Mouse (Mus musculus) midbrain, embryonic 11.5 days (tissue): ENCODE data around the gene B3galt5. TPM values are rescaled to one million over a fixed set of nuclear protein-coding genes. Genes with fewer than 3 reads are reported as not detected.

ENCODE experiments used
- ATAC-seq: fragments of 200-750 bp; cut with Nextera tagmentation; 2 replicates; pipeline ENCODE4 v1.8.0; 2017; ENCODE audit warnings: moderate TSS enrichment, moderate library complexity; ENCODE audit not compliant: low FRiP score
- DNase-seq: peaks from one replicate; pipeline ENCODE4 v3.0.0; 2015; ENCODE audit warnings: low spot score; ENCODE audit errors: missing footprints
- H3K27ac ChIP-seq: fragments of 300-500 bp; sonication (generic); 2 replicates; pipeline ENCODE4 v1.5.1; 2014; ENCODE audit warnings: low read depth, low read length
- H3K27me3 ChIP-seq: fragments of 300-500 bp; sonication (generic); 2 replicates; pipeline ENCODE4 v1.6.1; 2014; ENCODE audit warnings: mild to moderate bottlenecking, low read length, moderate library complexity, mixed read lengths; ENCODE audit not compliant: control insufficient read depth, insufficient read depth
- H3K36me3 ChIP-seq: fragments of 300-500 bp; sonication (generic); 2 replicates; pipeline ENCODE4 v1.6.1; 2014; ENCODE audit warnings: mild to moderate bottlenecking, low read length, moderate library complexity, mixed read lengths; ENCODE audit not compliant: control insufficient read depth, insufficient read depth
- H3K4me1 ChIP-seq: fragments of 300-500 bp; sonication (generic); 2 replicates; pipeline ENCODE4 v1.6.1; 2014; ENCODE audit warnings: low read length; ENCODE audit not compliant: control insufficient read depth, insufficient read depth
- H3K4me2 ChIP-seq: fragments of 300-500 bp; sonication (generic); 2 replicates; pipeline ENCODE4 v1.6.1; 2014; ENCODE audit warnings: mild to moderate bottlenecking, moderate library complexity
- H3K4me3 ChIP-seq: fragments of 300-500 bp; sonication (generic); 2 replicates; pipeline ENCODE4 v1.5.1; 2014; ENCODE audit warnings: low read depth, low read length
- H3K9ac ChIP-seq: fragments of 300-500 bp; sonication (generic); 2 replicates; pipeline ENCODE4 v1.6.1; 2014; ENCODE audit warnings: low read length
- H3K9me3 ChIP-seq: fragments of 300-500 bp; sonication (generic); 2 replicates; pipeline ENCODE4 v1.6.1; 2016; ENCODE audit warnings: low read length; ENCODE audit not compliant: control insufficient read depth
- WGBS: fragments of 180-500 bp; shearing (Covaris S2); extraction: QIAGEN DNeasy Blood & Tissue Kit; methylation state at CpG from one replicate; pipeline ENCODE4 v1.1.7; 2014; 5-methylcytosine and 5-hydroxymethylcytosine counted together
- polyA plus RNA-seq: library from polyadenylated mRNA; unstranded; fragments of >200 nt; fragmentation: Nextera tagmentation; extraction: Ambion mirVana; gene quantifications from 2 replicates; pipeline ENCODE4 v1.2.1, GENCODE M21; 2014

The B3galt5 gene
- polyA plus RNA-seq, 1 experiment from 2014 or later = 0.70 TPM

DNA sequence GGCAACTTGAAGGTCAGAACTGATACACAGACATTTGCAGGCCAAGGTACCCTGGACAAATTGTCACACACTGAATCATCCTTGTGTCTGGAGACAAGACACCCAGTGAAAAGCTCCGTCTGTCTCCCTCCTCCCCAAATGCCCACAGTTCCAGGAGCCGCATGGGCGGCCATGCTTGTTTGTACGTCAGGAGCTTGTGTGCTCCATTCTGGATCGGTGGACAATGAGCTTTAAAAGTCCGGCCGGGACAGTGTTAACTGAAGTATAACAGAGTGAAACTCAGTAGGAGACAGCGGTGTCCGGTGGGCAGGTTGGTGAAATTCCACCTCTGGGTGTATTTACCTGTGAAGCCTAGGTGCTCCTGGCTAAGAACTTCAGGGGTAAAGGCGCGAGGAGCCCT, 129.3 kb downstream of the B3galt5 start:
- H3K9ac ChIP-seq = no peak overlapping the region
- no peak overlapping the region for H3K27ac ChIP-seq
- 79% methylated on average over 11 of the region's 11 CpGs for WGBS
- H3K4me3 ChIP-seq = no peak overlapping the region
- H3K9me3 ChIP-seq = no peaks in the 10 kb centered on the region
- H3K36me3 ChIP-seq = no peaks in the 10 kb centered on the region
- no peak for DNase-seq
- no peak for ATAC-seq
- H3K4me2 ChIP-seq = no peak overlapping the region
- H3K27me3 ChIP-seq = no peaks in the 10 kb centered on the region
- H3K4me1 ChIP-seq = no peaks in the 10 kb centered on the region

Other genes starting within 250 kb of the B3galt5 start
- gene Psmg1, start 244.8 kb upstream of the B3galt5 start, polyA plus RNA-seq = 94.6 and 107 TPM in 2 replicates
- 192 and 212 TPM in 2 replicates for gene Brwd1, start 153.3 kb upstream of the B3galt5 start, polyA plus RNA-seq
- 886 and 907 TPM in 2 replicates for gene Hmgn1, start 108.1 kb upstream of the B3galt5 start, polyA plus RNA-seq
- 128 and 132 TPM in 2 replicates for gene Wrb, start 90.4 kb upstream of the B3galt5 start, polyA plus RNA-seq
- 1.0 and 1.2 TPM in 2 replicates for gene Lca5l, start 43.5 kb upstream of the B3galt5 start, polyA plus RNA-seq
- 0.34 and 1.2 TPM in 2 replicates for gene Sh3bgr, start 35.4 kb upstream of the B3galt5 start, polyA plus RNA-seq
- not detected in 2 replicates for gene Itgb2l, start 207.8 kb downstream of the B3galt5 start, polyA plus RNA-seq
- 3.1 and 4.0 TPM in 2 replicates for gene Pcp4, start 231.8 kb downstream of the B3galt5 start, polyA plus RNA-seq